Mouse (Mus musculus): ENCODE data around the gene 9230112D13Rik. TPM values are rescaled to one million over a fixed set of nuclear protein-coding genes. Genes with fewer than 3 reads are reported as not detected.

9230112D13Rik gene
- polyA plus RNA-seq (2015; fragmentation: Nextera tagmentation; extraction: Ambion mirVana), result not detected in 2 replicates

DNA sequence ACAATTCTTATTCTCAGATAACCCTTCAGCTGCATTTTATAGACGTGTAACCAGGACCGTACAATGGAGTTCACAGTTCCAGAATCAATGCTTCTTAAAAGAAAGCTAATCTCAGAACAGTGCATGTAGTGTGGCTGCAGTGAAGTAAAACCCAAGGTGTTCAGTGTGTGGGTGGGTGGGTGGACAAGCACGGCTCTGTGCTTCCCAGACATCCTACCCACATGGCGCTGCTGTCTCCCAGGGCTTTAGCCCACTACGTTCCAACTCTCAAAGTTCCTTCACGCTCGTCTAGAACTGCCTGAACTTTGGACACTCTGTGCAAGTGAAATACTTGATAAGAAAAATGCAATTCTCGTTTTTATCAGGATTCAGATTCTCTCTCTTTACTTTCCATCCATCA lies at the start of gene 9230112D13Rik:
Gene 9230112D13Rik, minus strand, starts transcription at position 101 of the 400 bp plus-strand sequence.
- Histone ChIP-seq H3K9ac (no peak within 1 kb of the TSS), H3K4me1 (replicated peaks) (no peaks in the 10 kb centered on the region), H3K36me3 (no peaks in the 10 kb centered on the region), H3K9me3 (no peaks in the 10 kb centered on the region), H3K4me2 (replicated peaks) (no peak within 1 kb of the TSS), H3K27ac (no peak within 1 kb of the TSS), H3K27me3 (replicated peaks) (no peaks in the 10 kb centered on the region), H3K4me3 (replicated peaks) (no peak within 1 kb of the TSS)
- WGBS, result 68% methylated on average over 8 of the region's 8 CpGs
- peak; percentile 56; the same call in 1 of the 2 replicates for ATAC-seq

DNA sequence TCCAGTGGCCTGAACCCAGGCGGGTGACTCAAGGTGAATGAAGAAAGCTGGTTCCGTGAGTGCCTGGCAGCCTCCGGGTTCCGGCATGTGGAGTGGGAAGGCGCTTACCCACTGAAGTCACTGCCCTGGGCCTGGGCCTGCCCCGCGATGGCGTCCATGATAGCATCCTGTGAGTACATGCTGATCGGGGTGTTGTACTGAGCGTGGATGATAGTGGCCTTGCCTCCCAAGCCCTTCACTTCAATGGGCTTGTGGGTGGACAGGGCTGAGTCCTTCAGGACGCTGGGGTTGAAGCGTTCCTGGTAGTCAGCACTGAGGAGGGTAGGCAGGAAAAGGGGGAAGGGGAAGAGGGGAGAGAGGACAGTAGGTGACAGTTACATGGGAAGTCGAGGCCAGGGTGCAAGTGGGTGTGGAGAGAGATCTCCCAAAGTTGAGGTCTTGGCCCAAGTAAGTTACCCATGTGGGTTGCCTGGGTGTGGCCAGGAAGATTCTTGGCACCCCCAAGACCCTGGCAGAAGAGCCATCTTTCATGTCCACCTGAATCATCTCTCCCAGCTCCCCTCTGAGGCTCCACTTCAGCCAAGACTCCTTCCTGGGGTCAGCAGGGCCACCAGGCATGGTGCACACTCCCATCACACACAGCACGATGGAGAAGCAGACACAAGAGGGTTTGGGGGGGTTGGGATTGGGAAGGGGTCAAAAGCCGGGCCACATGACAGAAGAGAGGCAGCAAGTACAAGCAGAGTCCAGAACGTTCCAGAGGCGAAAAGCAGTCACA lies 49.2 kb upstream of the 9230112D13Rik start:
- H3K27ac ChIP-seq, result no peak overlapping the region
- 88% methylated on average over 17 of the region's 17 CpGs for WGBS
- no peaks in the 10 kb centered on the region for H3K27me3 ChIP-seq (replicated peaks)
- H3K36me3 ChIP-seq, result no peaks in the 10 kb centered on the region
- H3K9me3 ChIP-seq, result no peaks in the 10 kb centered on the region
- H3K9ac ChIP-seq, result no peak overlapping the region
- H3K4me3 ChIP-seq (replicated peaks), result no peak overlapping the region
- H3K4me2 ChIP-seq (replicated peaks), result no peak overlapping the region
- H3K4me1 ChIP-seq (replicated peaks), result peaks cover 11% of the 10 kb centered on the region; the same call in 1 of the 2 replicates
- ATAC-seq, result no peak

GRCm38 (mm10) chr14:34570903-34571302 lies 48.3 kb upstream of the 9230112D13Rik start:
- H3K4me1 ChIP-seq (replicated peaks), result peaks cover 15% of the 10 kb centered on the region
- no peaks in the 10 kb centered on the region for H3K27me3 ChIP-seq (replicated peaks)
- H3K4me2 ChIP-seq (replicated peaks), result no peak overlapping the region
- H3K36me3 ChIP-seq, result no peaks in the 10 kb centered on the region
- no peak overlapping the region for H3K27ac ChIP-seq
- no peaks in the 10 kb centered on the region for H3K9me3 ChIP-seq
- no peak overlapping the region for H3K4me3 ChIP-seq (replicated peaks)
- no peak overlapping the region for H3K9ac ChIP-seq
- 79% methylated on average over 4 of the region's 4 CpGs for WGBS
- ATAC-seq, result no peak

GRCm38 (mm10) chr14:34570294-34570693 lies 47.7 kb upstream of the 9230112D13Rik start:
- Histone ChIP-seq H3K9me3 (no peaks in the 10 kb centered on the region), H3K9ac (no peak overlapping the region), H3K36me3 (no peaks in the 10 kb centered on the region), H3K4me2 (replicated peaks) (peak overlapping the region; percentile 58), H3K27ac (no peak overlapping the region), H3K4me1 (replicated peaks) (peaks cover 17% of the 10 kb centered on the region), H3K27me3 (replicated peaks) (no peaks in the 10 kb centered on the region), H3K4me3 (replicated peaks) (no peak overlapping the region)
- WGBS, result 2% methylated on average over 6 of the region's 6 CpGs
- ATAC-seq, result peak; percentile 59

DNA sequence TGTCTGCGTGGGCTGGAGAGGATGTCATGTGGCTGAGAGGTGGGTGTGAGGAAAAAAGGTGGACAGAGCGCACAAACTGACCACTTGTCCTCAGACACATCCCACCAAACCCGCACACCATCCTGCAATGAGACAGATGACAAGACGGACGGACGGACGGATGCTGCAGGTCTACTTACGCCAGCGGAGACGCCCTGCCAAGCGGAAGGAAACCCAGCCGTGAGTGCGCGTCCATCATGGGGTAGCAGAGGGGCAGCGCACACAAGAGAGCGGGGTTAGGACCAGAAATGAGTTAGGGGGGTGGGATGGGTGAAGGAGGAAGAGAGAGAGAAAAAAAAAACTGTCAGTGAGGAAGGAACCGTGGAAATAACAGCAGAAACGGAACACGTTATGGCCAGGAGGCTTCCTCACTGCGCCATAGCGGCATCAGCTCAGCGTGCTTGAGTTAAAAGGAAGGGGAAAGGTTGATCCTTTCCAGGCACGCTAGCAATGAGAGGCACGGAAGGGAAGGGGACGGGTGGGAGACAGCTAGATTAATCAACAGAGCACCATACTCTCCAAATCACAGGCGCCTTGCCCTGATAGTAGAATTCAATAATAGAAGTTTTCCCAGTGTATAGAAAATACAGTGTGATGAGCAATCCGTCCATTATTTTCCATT lies 47.1 kb upstream of the 9230112D13Rik start:
- Histone ChIP-seq H3K36me3 (no peaks in the 10 kb centered on the region), H3K9me3 (no peaks in the 10 kb centered on the region), H3K4me2 (replicated peaks) (peak overlapping the region; percentile 58), H3K4me1 (replicated peaks) (peaks cover 17% of the 10 kb centered on the region), H3K27me3 (replicated peaks) (no peaks in the 10 kb centered on the region), H3K27ac (no peak overlapping the region), H3K4me3 (replicated peaks) (peak overlapping the region; percentile 10), H3K9ac (peak overlapping the region; percentile 3; the same call in 1 of the 2 replicates)
- no peak for ATAC-seq
- 23% methylated on average over 27 of the region's 27 CpGs for WGBS

- H3K4me3 ChIP-seq (replicated peaks), result no peak overlapping the region
- no peaks in the 10 kb centered on the region for H3K36me3 ChIP-seq
- no peaks in the 10 kb centered on the region for H3K27me3 ChIP-seq (replicated peaks)
- no peak for ATAC-seq
- H3K9ac ChIP-seq, result no peak overlapping the region
- H3K27ac ChIP-seq, result no peak overlapping the region
- WGBS, result 88% methylated on average over 4 of the region's 4 CpGs
- no peak overlapping the region for H3K4me2 ChIP-seq (replicated peaks)
- H3K9me3 ChIP-seq, result no peaks in the 10 kb centered on the region
- H3K4me1 ChIP-seq (replicated peaks), result peaks cover 17% of the 10 kb centered on the region
Measured at GRCm38 (mm10) chr14:34568626-34569025, 46.0 kb upstream of the 9230112D13Rik start.

- Histone ChIP-seq H3K4me3 (replicated peaks) (no peak overlapping the region), H3K4me2 (replicated peaks) (no peak overlapping the region), H3K9me3 (no peaks in the 10 kb centered on the region), H3K36me3 (no peaks in the 10 kb centered on the region), H3K27ac (no peak overlapping the region), H3K27me3 (replicated peaks) (no peaks in the 10 kb centered on the region), H3K4me1 (replicated peaks) (peaks cover 12% of the 10 kb centered on the region), H3K9ac (no peak overlapping the region)
- ATAC-seq, result no peak
- 52% methylated on average over 5 of the region's 5 CpGs for WGBS
Measured at GRCm38 (mm10) chr14:34567697-34568096, 45.1 kb upstream of the 9230112D13Rik start.

GRCm38 (mm10) chr14:34566530-34566929 lies 43.9 kb upstream of the 9230112D13Rik start:
- WGBS, result 93% methylated on average over 7 of the region's 7 CpGs
- no peaks in the 10 kb centered on the region for H3K36me3 ChIP-seq

GRCm38 (mm10) chr14:34565711-34566110 lies 43.1 kb upstream of the 9230112D13Rik start:
- no peaks in the 10 kb centered on the region for H3K27me3 ChIP-seq (replicated peaks)
- WGBS, result 49% methylated on average over 17 of the region's 17 CpGs
- H3K36me3 ChIP-seq, result no peaks in the 10 kb centered on the region
- no peak overlapping the region for H3K4me2 ChIP-seq (replicated peaks)
- peaks cover 12% of the 10 kb centered on the region for H3K4me1 ChIP-seq (replicated peaks)
- ATAC-seq, result peak; percentile 63
- no peak overlapping the region for H3K9ac ChIP-seq
- H3K27ac ChIP-seq, result peak overlapping the region; percentile 46; the same call in 1 of the 2 replicates
- H3K4me3 ChIP-seq (replicated peaks), result no peak overlapping the region
- no peaks in the 10 kb centered on the region for H3K9me3 ChIP-seq

More at GRCm38 (mm10) chr14:34566530-34566929, 43.9 kb upstream of the 9230112D13Rik start:
- ATAC-seq, result no peak
- H3K4me1 ChIP-seq (replicated peaks), result peaks cover 12% of the 10 kb centered on the region
- no peak overlapping the region for H3K4me3 ChIP-seq (replicated peaks)
- no peak overlapping the region for H3K4me2 ChIP-seq (replicated peaks)
- no peak overlapping the region for H3K9ac ChIP-seq
- peak overlapping the region; percentile 46; the same call in 1 of the 2 replicates for H3K27ac ChIP-seq
- H3K27me3 ChIP-seq (replicated peaks), result no peaks in the 10 kb centered on the region
- H3K9me3 ChIP-seq, result no peaks in the 10 kb centered on the region

DNA sequence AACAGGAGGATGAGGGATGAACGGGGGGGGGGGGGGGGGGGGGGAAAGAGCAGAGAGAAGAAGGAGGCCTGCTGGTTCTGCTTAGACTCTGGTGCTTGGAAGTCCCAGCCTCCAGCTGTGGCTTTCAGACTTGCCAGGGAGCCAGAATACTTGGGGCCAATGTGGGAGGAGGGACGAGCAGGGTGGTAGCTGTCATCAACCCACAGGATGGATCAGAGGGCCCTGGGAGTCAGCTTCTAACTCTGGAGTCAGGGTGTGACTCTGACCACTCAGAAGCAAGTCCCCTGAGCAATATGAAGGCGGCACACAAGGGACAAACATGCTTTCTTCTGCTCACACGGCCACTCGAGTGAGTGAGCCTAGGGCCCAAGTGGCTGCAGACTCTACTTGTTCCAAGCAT lies 42.0 kb upstream of the 9230112D13Rik start:
- WGBS, result 69% methylated on average over 4 of the region's 5 CpGs
- H3K4me3 ChIP-seq (replicated peaks), result no peak overlapping the region
- ATAC-seq, result no peak
- no peaks in the 10 kb centered on the region for H3K36me3 ChIP-seq
- H3K9ac ChIP-seq, result no peak overlapping the region
- H3K27ac ChIP-seq, result peak overlapping the region; percentile 46; the same call in 1 of the 2 replicates
- H3K4me2 ChIP-seq (replicated peaks), result no peak overlapping the region
- peaks cover 12% of the 10 kb centered on the region for H3K4me1 ChIP-seq (replicated peaks)
- no peaks in the 10 kb centered on the region for H3K27me3 ChIP-seq (replicated peaks)
- no peaks in the 10 kb centered on the region for H3K9me3 ChIP-seq

DNA sequence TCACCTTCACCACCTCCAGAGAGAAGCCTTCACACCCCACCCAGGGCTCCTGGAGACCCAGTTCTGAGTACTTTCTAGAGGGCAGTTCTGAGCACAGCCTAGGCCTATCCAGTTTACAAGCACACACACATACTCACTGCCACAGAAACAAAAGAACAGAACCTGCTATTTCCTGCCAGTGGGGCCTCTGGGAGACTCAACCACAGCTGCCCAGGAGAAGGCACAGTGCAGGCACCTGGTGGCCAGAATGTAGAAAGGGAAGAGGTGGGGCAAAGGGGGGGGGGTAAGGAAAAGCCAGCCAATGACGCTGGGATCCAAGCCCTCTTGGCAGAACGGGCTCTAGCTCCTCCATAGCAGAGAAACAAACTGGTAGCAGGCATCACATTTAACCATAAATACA lies 39.8 kb upstream of the 9230112D13Rik start:
- Histone ChIP-seq H3K4me1 (replicated peaks) (peaks cover 6% of the 10 kb centered on the region), H3K9ac (no peak overlapping the region), H3K36me3 (no peaks in the 10 kb centered on the region), H3K27me3 (replicated peaks) (no peaks in the 10 kb centered on the region), H3K27ac (no peak overlapping the region), H3K4me2 (replicated peaks) (no peak overlapping the region), H3K9me3 (no peaks in the 10 kb centered on the region), H3K4me3 (replicated peaks) (no peak overlapping the region)
- no peak for ATAC-seq
- 14% methylated on average over 2 of the region's 2 CpGs for WGBS

DNA sequence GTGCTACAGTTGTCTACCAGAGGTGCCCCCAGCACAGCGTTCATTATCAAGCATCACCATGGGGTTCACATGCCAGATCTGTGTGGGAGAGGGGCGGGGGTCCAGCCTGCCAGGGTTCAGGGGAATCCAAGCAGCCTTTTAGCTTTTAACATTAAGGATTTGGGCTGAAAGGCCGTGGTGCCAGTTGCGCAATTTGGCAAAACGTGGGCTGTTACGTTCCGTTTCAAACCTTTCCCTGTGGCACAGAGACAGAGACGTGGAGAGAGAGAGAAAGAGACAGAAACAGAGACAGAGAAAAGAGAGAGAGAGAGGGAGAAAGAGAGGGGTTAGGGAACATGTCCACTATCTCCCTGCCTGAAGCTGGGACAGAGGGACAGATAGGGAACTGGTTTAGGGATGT lies 39.0 kb upstream of the 9230112D13Rik start:
- no peak overlapping the region for H3K9ac ChIP-seq
- no peaks in the 10 kb centered on the region for H3K36me3 ChIP-seq
- H3K4me2 ChIP-seq (replicated peaks), result no peak overlapping the region
- H3K4me1 ChIP-seq (replicated peaks), result peaks cover 6% of the 10 kb centered on the region
- no peaks in the 10 kb centered on the region for H3K9me3 ChIP-seq
- H3K4me3 ChIP-seq (replicated peaks), result no peak overlapping the region
- WGBS, result 92% methylated on average over 8 of the region's 8 CpGs
- no peaks in the 10 kb centered on the region for H3K27me3 ChIP-seq (replicated peaks)
- ATAC-seq, result no peak
- H3K27ac ChIP-seq, result no peak overlapping the region

Data from intestine, embryonic 15.5 days (tissue).